Mouse (Mus musculus): ENCODE results near the gene Gpr146.

- TF ChIP-seq CTCF (IDR thresholded peaks at IDR 0.05; ENCODE audit: low read depth) = peak; percentile 80
- no peak for TF ChIP-seq EP300 (optimal IDR thresholded peaks at IDR 0.05)
Observed at GRCm38 (mm10) chr5:139358653-139359052, 18.8 kb upstream of the Gpr146 start.

All from stomach, postnatal 0 days (tissue).